Mouse (Mus musculus) left cerebral cortex, adult 11 months (tissue): ENCODE measurements at regions not wholly inside any gene's neighbourhood (a gene's known extent, or its start where the extent isn't known, plus 50 kb on each side); places are given as distances from the start of the nearest gene placed in this dataset.

Experiments used
- DNase-seq: peaks from one replicate; pipeline ENCODE4 v3.0.0; 2022; ENCODE audit warnings: low spot score

- DNase-seq = no peak
Observed at GRCm38 (mm10) chr12:59970775-59971174, 751.2 kb upstream of the Fbxo33 start.

- no peak for DNase-seq
Observed at GRCm38 (mm10) chr12:59969948-59970347, 750.4 kb upstream of the Fbxo33 start.

GRCm38 (mm10) chr12:59967241-59967640, 747.7 kb upstream of the Fbxo33 start:
- no peak for DNase-seq

GRCm38 (mm10) chr12:59961139-59961538, 741.6 kb upstream of the Fbxo33 start:
- DNase-seq = no peak

GRCm38 (mm10) chr12:59932471-59932870, 712.9 kb upstream of the Fbxo33 start:
- DNase-seq = peak; percentile 2

GRCm38 (mm10) chr12:59925071-59925470, 705.5 kb upstream of the Fbxo33 start:
- no peak for DNase-seq

GRCm38 (mm10) chr12:59898931-59899330, 679.4 kb upstream of the Fbxo33 start:
- no peak for DNase-seq

- DNase-seq = no peak
Observed at GRCm38 (mm10) chr12:59890973-59891372, 671.4 kb upstream of the Fbxo33 start.
